Mouse (Mus musculus) heart, adult 11 months (tissue): ENCODE measurements at regions not wholly inside any gene's neighbourhood (a gene's known extent, or its start where the extent isn't known, plus 50 kb on each side); places are given as distances from the start of the nearest gene placed in this dataset.

Source experiments
- DNase-seq: peaks from one replicate; pipeline ENCODE4 v3.0.0; 2022

DNA sequence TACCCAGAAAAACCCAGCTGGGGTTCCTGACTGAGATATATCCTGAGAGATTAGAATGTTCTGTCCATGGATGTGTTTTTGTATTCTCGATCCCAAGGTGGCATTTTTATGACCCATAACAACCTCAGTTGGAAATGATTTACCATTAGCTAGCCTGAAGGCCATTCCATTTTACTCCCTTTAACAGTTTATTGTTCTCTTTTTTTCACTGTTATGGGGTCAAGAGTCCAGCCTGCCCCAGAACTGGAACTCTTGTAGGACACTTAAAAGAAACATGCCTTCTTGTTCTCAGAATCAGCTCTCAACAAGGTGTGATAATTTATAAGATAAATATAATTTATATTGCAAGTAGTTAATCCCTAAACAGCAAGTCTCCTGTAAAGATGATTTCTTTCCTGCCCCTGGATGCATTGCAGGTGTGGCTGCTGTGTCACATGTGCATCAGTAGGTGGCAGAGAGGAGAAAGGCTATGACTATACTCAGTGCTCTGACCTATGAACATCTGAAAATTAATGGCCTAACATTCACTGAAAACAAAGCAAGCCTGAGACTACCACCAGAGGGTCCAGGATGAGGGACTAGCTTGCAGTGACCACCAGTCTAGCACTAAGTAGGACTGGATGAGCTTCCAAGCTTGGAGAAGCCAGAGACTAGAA, 181.6 kb upstream of the Gm527 start:
- no peak for DNase-seq

DNA sequence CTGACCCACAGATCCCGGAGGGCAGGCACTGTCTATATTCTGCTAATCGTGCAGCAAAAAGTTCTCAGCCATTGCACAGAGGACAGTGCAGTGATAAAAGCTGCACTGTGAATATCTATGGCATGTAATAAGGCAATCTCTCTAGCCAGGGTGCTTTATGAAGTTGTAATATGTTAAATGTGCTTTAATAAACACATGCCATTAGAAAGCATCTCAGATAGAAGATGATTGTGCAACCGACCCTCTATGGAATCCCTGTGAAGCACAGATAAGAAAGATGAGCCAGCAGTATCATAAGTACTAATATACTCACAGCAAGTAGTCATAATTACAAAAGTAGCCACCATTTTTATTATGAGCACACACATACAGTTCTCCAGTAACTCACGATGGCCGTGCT, 214.3 kb upstream of the Gm527 start:
- no peak for DNase-seq

DNA sequence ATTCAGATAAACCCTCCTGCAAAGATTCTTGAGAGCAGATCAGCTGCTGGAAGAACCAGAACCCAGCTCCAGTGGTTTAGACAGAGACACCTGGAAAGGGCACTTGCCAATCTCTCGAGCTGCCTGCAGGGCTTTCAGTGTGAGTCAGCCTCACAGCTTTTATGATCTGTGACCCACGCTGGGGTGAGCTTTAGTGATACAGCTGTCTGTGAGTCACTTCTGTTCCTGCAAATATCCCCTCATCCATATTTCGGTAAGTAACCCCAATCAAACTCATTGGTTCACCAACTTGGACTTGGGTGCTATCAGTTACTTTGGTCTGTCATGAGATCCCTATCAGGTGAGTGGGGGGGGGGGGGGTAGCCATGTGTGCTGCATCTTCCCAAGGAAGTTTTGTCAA, 216.6 kb upstream of the Gm527 start:
- no peak for DNase-seq

DNA sequence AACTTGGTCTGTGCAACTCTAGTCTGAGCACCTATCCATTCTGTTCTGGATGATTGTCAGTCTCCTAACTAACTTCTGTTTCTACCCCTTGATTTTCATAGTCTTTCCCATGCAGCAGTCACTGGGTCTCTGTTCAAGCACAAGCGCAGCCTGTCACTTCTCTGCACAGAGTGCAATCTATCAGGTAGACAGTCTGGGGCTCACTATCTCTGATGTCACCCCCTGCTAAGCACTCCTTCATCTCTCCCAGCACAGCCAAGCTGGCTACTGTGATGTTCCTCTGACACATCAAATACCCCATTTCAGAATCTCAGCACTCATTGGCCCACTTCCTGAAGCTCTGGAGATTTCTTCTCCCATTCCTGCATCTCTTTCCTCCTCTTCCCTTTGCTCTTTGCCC, 220.9 kb upstream of the Fscb start:
- DNase-seq: no peak

DNA sequence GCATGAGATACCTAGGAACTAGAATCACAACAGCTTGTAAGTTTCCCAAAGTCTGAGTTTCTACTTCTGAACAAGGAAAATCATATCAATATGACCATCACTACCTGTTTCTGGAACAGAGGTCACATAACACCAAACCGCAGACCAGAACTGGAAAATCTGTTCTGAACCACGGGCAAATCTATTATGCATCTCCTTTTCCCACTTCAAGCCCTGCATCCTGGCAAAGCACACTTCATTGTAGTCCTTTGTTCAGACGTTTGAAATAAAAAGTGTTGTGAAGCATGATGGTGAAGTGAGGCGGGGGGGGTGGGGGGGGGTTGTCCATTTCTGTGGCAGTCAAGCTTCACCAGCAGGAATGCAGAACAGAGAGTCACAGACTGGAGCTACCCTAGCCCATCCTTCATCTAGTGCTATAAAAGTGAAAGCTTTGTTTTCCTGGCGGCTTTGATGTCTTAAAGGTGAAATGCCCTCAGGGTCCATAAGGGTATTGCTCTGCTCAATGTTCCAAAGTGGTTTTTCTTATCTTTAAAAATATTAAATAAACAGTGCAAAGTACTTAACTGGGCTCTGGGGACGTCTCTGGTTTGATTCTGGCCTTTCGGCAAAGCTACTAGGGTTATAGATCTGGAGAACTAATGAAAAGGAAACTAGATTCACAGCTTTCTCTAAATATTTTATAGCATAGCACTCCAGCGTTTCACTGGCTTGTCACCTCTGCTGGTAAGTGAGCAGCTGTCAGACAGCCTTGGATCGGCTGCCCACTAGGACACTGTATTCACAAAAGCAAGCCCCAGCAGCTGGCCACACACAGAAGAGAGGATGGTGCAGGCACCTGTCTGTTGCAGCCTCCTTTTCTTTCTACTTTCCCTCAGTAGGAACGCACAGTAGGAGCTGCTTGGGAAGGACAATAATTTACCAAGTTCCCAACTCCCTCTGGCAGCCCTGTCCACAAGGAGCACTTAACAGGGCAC, 218.0 kb upstream of the Fscb start:
- peak; percentile 62 for DNase-seq

DNA sequence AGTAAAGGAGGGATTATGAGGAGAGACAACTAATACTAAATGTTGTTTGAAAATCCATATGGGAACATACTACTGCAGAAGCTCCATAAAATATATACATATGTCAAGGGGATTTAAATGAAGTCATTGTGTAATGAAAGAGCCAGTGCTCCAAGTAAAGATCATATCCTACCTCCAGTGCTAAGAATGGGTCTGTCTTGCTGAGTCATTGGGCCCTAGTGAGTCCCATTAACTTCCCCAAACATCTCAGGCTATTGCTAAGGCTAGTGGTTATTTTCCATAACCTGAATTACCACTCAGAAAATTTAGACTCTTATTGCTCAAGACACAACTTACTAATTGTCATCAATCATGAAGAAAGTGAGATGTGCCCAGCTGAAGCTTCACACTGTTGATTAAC, 215.2 kb upstream of the Fscb start:
- DNase-seq: no peak

DNA sequence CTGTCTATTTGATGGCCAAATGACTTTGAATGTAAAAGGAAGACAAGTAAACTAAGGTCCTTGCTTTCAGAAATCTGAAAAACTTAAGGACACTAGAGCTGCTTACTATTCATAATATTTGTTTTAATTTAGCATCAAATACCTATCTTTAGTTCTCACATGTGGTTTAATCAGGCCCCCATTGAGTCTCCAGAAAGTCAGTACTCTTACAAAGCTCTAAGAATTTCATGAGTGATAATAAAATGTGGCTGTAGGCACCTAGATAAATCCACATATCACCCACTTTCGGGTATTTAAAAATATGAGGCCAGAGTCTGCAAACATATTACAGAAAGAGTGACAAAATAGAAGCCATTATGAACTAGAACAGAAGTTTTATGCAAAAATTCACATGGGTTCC, 214.1 kb upstream of the Fscb start:
- DNase-seq: no peak

DNA sequence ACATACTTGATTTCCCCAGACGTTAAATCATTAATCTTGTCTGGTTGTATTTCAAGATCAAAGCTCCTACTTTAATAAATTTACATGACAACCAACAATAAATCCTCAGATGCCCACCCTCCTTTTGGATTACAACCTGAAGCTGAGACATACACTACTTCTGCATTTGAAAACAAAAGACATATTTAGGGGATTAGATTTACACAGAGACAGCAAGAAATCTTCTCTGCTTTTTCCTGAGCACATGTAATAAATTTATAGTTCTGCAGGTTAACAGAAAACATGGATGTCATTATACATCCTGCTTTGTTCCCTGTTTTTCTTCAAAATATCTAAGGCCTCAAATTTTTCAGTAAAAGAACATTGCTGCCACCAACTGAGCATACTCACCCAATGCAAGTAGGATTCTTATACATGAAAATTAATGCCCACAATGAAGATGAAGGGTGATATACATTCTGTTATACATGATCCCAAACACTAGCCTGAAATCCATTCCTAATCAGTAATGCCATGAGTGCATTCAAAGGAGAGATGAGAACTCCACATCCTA, 166.4 kb upstream of the Fscb start:
- no peak for DNase-seq

DNA sequence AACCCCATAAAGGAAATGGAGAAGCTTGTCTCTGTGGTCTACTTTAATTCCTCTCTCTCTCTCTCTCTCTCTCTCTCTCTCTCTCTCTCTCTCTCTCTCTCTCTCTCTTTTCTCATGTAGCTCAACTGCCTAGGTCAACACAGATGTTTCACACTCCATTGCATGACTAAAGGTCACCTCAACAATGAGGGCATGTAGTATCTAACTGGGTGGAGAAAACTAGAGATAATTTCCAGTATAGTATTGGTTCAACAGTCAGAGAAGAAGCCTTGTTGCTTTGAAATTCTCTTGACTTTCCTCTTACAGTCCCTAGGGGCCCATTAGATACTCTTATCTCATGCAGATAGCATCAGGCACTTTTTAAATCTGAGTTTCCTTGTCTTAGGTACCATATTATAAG, 140.4 kb upstream of the Fscb start:
- no peak for DNase-seq
